Mouse (Mus musculus) midbrain, embryonic 16.5 days (tissue): ENCODE data around the gene Palm2. TPM values are rescaled to one million over a fixed set of nuclear protein-coding genes. Genes with fewer than 3 reads are reported as not detected.

Experiments used
- ATAC-seq: fragments of 200-750 bp; cut with Nextera tagmentation; 2 replicates; pipeline ENCODE4 v1.8.0; 2017; ENCODE audit warnings: moderate TSS enrichment
- H3K27ac ChIP-seq: fragments of 300-500 bp; sonication (generic); 2 replicates; pipeline ENCODE4 v1.5.1; 2014; ENCODE audit warnings: mild to moderate bottlenecking, low read length, mixed read lengths
- H3K27me3 ChIP-seq: fragments of 300-500 bp; sonication (generic); 2 replicates; pipeline ENCODE4 v1.6.1; 2014; ENCODE audit warnings: low read depth, low read length, mixed read lengths; ENCODE audit not compliant: control insufficient read depth, insufficient read depth
- H3K36me3 ChIP-seq: fragments of 300-500 bp; sonication (generic); 2 replicates; pipeline ENCODE4 v1.6.1; 2014; ENCODE audit warnings: mild to moderate bottlenecking, low read length, moderate library complexity, mixed read lengths; ENCODE audit not compliant: control insufficient read depth, insufficient read depth
- H3K4me1 ChIP-seq: fragments of 300-500 bp; sonication (generic); 2 replicates; pipeline ENCODE4 v1.6.1; 2014; ENCODE audit warnings: mild to moderate bottlenecking, low read length, mixed read lengths; ENCODE audit not compliant: control insufficient read depth, insufficient read depth
- H3K4me2 ChIP-seq: fragments of 300-500 bp; sonication (generic); 2 replicates; pipeline ENCODE4 v1.6.1; 2014; ENCODE audit warnings: mild to moderate bottlenecking, low read length, mixed read lengths
- H3K4me3 ChIP-seq: fragments of 300-500 bp; sonication (generic); 2 replicates; pipeline ENCODE4 v1.5.1; 2014; ENCODE audit warnings: low read depth, mild to moderate bottlenecking, low read length, moderate library complexity, mixed read lengths
- H3K9ac ChIP-seq: fragments of 300-500 bp; sonication (generic); 2 replicates; pipeline ENCODE4 v1.6.1; 2014; ENCODE audit warnings: low read depth, low read length, mixed read lengths
- H3K9me3 ChIP-seq: fragments of 300-500 bp; sonication (generic); replicated peaks from 2 replicates; pipeline ENCODE4 v1.6.1; 2014; ENCODE audit warnings: mild to moderate bottlenecking, low read length, mixed read lengths; ENCODE audit not compliant: control insufficient read depth, poor library complexity, severe bottlenecking
- WGBS: fragments of 180-500 bp; shearing (Covaris S2); extraction: QIAGEN DNeasy Blood & Tissue Kit; methylation state at CpG from one replicate; pipeline ENCODE4 v1.1.7; 2014; 5-methylcytosine and 5-hydroxymethylcytosine counted together
- polyA plus RNA-seq: library from polyadenylated mRNA; unstranded; fragments of >200 nt; fragmentation: Nextera tagmentation; extraction: Ambion mirVana; gene quantifications from 2 replicates; pipeline ENCODE4 v1.2.1, GENCODE M21; 2015

Gene Palm2
- polyA plus RNA-seq, 1 experiment from 2014 or later = 20.6 TPM

DNA sequence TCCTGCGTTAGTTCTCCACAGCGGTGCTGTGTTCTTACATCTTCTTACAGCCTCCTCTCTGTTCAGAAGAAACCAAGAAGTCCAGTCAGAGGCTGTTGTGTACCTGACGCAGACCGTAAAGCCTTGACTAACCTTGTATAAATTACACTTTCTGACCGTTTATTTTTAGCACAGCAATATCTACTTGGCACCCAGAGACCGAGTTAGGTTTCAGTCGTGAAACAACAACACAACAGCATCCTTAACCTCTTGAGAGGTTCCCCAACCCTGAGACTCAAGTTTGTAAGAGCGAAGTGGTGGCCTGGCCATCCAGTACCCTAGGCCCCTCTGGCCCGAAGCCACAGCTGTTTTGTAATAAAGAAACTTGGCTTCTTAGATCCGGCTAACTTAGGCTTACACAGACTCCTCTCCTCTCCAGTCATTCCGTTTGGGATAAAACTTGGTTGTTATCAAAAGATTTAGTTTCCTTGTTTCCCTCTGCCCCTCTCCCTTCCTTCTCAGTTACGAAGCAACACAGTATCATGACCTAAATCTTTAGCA, 250.7 kb downstream of the Palm2 start:
- Histone ChIP-seq H3K4me1 (peaks cover 2% of the 10 kb centered on the region; the same call in 1 of the 2 replicates), H3K4me3 (no peak overlapping the region), H3K4me2 (no peak overlapping the region), H3K27ac (no peak overlapping the region), H3K36me3 (peaks cover 3% of the 10 kb centered on the region; the same call in 1 of the 2 replicates), H3K27me3 (no peaks in the 10 kb centered on the region), H3K9me3 (no peaks in the 10 kb centered on the region), H3K9ac (no peak overlapping the region)
- 82% methylated on average over 12 of the region's 12 CpGs for WGBS
- no peak for ATAC-seq

DNA sequence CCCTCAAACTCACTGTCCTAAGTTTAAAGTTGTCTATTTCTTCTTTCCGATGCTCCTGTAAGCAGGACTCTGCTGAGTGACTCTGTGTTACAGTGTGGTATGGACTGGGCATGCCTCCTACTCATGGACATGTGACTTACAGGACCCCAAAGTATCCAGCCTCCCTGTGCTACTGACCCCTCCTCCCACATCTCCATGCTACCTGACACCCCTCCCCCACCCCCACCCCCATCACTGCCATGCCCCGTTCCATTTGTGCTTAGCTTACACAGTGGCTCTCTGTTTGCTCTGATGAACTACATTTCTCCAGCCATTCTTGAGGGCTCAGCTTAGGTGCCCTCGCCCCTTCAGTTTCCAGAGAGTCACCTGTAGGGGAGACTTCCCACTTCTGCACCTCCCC, 252.7 kb downstream of the Palm2 start:
- Histone ChIP-seq H3K36me3 (peaks cover 10% of the 10 kb centered on the region), H3K4me2 (no peak overlapping the region), H3K4me1 (peaks cover 2% of the 10 kb centered on the region; the same call in 1 of the 2 replicates), H3K4me3 (no peak overlapping the region), H3K9ac (no peak overlapping the region), H3K9me3 (no peaks in the 10 kb centered on the region), H3K27me3 (no peaks in the 10 kb centered on the region), H3K27ac (no peak overlapping the region)
- no peak for ATAC-seq
- WGBS = 79% methylated on average over 3 of the region's 3 CpGs

- H3K36me3 ChIP-seq = peaks cover 10% of the 10 kb centered on the region
- H3K9me3 ChIP-seq = no peaks in the 10 kb centered on the region
- H3K4me2 ChIP-seq = no peak overlapping the region
- H3K4me1 ChIP-seq = peaks cover 2% of the 10 kb centered on the region; the same call in 1 of the 2 replicates
- no peaks in the 10 kb centered on the region for H3K27me3 ChIP-seq
- no peak overlapping the region for H3K9ac ChIP-seq
- ATAC-seq = no peak
- H3K27ac ChIP-seq = no peak overlapping the region
- 85% methylated on average over 3 of the region's 3 CpGs for WGBS
- no peak overlapping the region for H3K4me3 ChIP-seq
These were observed 253.5 kb downstream of the Palm2 start for GRCm38 (mm10) chr4:57687583-57687982.

DNA sequence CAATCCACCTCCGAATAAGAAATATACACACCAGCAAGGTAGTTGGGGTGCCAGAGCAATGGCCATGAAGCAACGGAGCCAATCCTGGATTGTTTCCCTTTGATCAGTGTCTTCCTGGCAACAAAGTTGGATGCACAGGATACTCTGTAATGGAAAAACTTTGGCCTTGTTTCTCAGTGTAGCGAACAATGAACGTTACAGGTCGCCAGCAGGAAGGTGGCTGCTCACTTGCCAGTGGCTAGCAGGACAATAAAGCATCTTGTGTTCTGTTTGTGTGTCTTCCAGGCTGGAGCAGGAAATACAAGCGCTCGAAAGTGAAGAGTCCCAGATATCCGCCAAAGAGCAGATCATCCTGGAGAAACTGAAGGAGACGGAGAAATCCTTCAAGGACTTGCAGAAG, 254.1 kb downstream of the Palm2 start:
- no peak overlapping the region for H3K9ac ChIP-seq
- H3K4me2 ChIP-seq = no peak overlapping the region
- WGBS = 85% methylated on average over 9 of the region's 9 CpGs
- H3K27ac ChIP-seq = no peak overlapping the region
- H3K27me3 ChIP-seq = no peaks in the 10 kb centered on the region
- no peaks in the 10 kb centered on the region for H3K9me3 ChIP-seq
- no peak overlapping the region for H3K4me3 ChIP-seq
- peaks cover 2% of the 10 kb centered on the region; the same call in 1 of the 2 replicates for H3K4me1 ChIP-seq
- H3K36me3 ChIP-seq = peaks cover 10% of the 10 kb centered on the region
- no peak for ATAC-seq

- Histone ChIP-seq H3K36me3 (peaks cover 10% of the 10 kb centered on the region), H3K4me1 (peaks cover 2% of the 10 kb centered on the region; the same call in 1 of the 2 replicates), H3K4me3 (no peak overlapping the region), H3K4me2 (no peak overlapping the region), H3K9ac (no peak overlapping the region), H3K27me3 (no peaks in the 10 kb centered on the region), H3K9me3 (no peaks in the 10 kb centered on the region), H3K27ac (no peak overlapping the region)
- no peak for ATAC-seq
- WGBS = 78% methylated on average over 6 of the region's 6 CpGs
These were observed 256.0 kb downstream of the Palm2 start for GRCm38 (mm10) chr4:57690001-57690400.

DNA sequence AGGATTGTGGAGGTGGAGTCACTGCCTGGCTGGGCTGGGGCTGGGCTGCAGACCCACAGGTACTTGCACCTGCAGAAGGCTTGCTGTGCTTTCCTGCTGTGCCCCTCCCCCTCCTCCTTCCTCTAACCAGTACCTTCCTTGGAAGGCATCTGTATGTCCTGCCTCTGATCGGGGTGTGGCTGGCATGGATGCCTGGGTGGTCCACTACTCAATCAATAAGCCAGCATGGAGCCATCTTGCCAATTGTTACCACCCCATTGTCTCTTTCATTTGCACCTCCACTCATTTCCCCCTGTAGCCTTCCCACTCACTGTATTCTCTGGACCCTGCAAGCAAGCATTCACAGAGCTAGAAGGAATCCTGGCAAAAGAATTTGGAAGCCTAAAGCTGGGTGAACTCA, 256.8 kb downstream of the Palm2 start:
- no peak for ATAC-seq
- Histone ChIP-seq H3K4me2 (no peak overlapping the region), H3K4me3 (no peak overlapping the region), H3K9me3 (no peaks in the 10 kb centered on the region), H3K27ac (no peak overlapping the region), H3K36me3 (peaks cover 10% of the 10 kb centered on the region), H3K4me1 (peaks cover 2% of the 10 kb centered on the region; the same call in 1 of the 2 replicates), H3K9ac (no peak overlapping the region), H3K27me3 (no peaks in the 10 kb centered on the region)
- WGBS = 47% methylated on average over 1 of the region's 1 CpGs

GRCm38 (mm10) chr4:57694356-57695136, 260.5 kb downstream of the Palm2 start:
- ATAC-seq = no peak
- no peaks in the 10 kb centered on the region for H3K4me1 ChIP-seq
- no peak overlapping the region for H3K4me2 ChIP-seq
- H3K36me3 ChIP-seq = peaks cover 9% of the 10 kb centered on the region
- 85% methylated on average over 5 of the region's 5 CpGs for WGBS
- no peak overlapping the region for H3K9ac ChIP-seq
- H3K9me3 ChIP-seq = no peaks in the 10 kb centered on the region
- no peaks in the 10 kb centered on the region for H3K27me3 ChIP-seq
- no peak overlapping the region for H3K4me3 ChIP-seq
- H3K27ac ChIP-seq = no peak overlapping the region

DNA sequence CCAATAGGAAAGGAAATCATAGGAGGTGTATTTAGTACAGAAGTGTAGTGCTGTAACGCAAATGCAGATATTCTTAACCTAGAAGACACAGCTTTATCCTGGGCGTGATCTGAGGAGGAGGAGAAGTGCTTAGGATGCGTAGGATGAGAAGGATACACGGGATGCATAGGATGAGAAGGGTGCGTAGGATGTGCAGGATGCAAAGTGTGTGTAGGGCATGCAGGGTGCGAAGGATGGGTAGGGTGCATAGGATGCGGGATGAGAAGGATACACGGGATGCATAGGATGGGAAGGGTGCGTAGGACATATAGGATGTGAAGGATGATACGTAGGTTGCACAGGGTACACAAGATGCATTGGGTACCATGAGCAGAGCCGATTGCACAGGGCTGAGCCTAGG, 262.9 kb downstream of the Palm2 start:
- Histone ChIP-seq H3K27ac (no peak overlapping the region), H3K36me3 (no peaks in the 10 kb centered on the region; the same call in 1 of the 2 replicates), H3K9ac (no peak overlapping the region), H3K4me2 (no peak overlapping the region), H3K9me3 (no peaks in the 10 kb centered on the region), H3K4me3 (no peak overlapping the region), H3K27me3 (no peaks in the 10 kb centered on the region), H3K4me1 (no peaks in the 10 kb centered on the region)
- 97% methylated on average over 11 of the region's 11 CpGs for WGBS
- no peak for ATAC-seq

DNA sequence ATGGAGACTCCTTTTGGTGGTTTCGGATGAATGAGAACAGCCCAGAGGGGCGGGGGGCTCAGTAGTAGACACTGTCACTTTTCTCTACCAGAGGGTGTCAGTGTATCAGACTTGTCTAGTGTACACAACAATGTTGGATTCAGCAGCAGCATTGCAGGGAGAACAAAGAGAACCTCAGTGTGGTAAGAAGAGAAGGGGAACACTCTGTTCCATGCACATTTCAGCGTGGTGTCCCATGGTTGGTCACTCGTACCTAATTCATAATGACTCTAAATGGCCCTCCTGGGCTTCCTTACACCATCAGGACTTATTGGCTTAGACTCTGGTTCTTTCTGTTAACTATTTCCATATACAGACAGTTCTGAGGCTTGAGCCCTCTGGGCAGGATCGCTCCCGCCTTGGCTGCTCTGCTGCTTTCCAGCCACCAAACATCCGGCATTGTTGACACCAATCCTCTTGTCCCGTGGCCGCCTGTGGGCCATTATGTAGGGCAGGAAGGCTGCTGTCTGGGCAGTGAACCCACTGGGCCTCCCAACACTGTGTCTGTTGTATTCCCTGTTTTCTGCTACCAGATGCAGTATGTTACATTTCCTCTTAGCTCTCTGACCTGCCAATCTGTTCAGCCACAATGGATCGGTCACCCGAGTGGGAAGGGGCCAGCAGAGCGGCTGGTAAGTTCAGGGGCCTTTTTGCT, 264.0 kb downstream of the Palm2 start:
- H3K36me3 ChIP-seq = no peaks in the 10 kb centered on the region; the same call in 1 of the 2 replicates
- no peak for ATAC-seq
- H3K27ac ChIP-seq = no peak overlapping the region
- H3K4me2 ChIP-seq = no peak overlapping the region
- 83% methylated on average over 12 of the region's 12 CpGs for WGBS
- no peak overlapping the region for H3K9ac ChIP-seq
- no peaks in the 10 kb centered on the region for H3K4me1 ChIP-seq
- no peaks in the 10 kb centered on the region for H3K9me3 ChIP-seq
- H3K27me3 ChIP-seq = no peaks in the 10 kb centered on the region
- no peak overlapping the region for H3K4me3 ChIP-seq
